Mouse (Mus musculus) ES-Bruce4 (cell line): ENCODE measurements around the gene Ndp. TPM values are rescaled to one million over a fixed set of nuclear protein-coding genes. Genes with fewer than 3 reads are reported as not detected.
A peak's percentile ranks its signal among the peaks of the same experiment; 100 is the strongest.

Experiments
- H3K27ac ChIP-seq: 2 replicates; pipeline ENCODE4 v1.5.1; 2012; ENCODE audit warnings: low read length, inconsistent platforms; ENCODE audit not compliant: insufficient read depth
- H3K27me3 ChIP-seq: 2 replicates; pipeline ENCODE4 v1.6.1; 2012; ENCODE audit warnings: mild to moderate bottlenecking, low read length, inconsistent platforms; ENCODE audit not compliant: control insufficient read depth, poor library complexity, insufficient read depth, severe bottlenecking
- H3K36me3 ChIP-seq: 2 replicates; pipeline ENCODE4 v1.6.1; 2012; ENCODE audit warnings: inconsistent platforms, mild to moderate bottlenecking, low read length, moderate library complexity; ENCODE audit not compliant: control insufficient read depth, poor library complexity, insufficient read depth, severe bottlenecking
- H3K4me1 ChIP-seq: one replicate; pipeline ENCODE4 v1.8.1; 2011; ENCODE audit warnings: low read length; ENCODE audit not compliant: control insufficient read depth, insufficient read depth
- H3K4me3 ChIP-seq: 2 replicates; pipeline ENCODE4 v1.5.1; 2011; ENCODE audit warnings: low read depth, mild to moderate bottlenecking, low read length
- H3K9ac ChIP-seq: 2 replicates; pipeline ENCODE4 v1.6.1; 2012; ENCODE audit warnings: low read depth, mild to moderate bottlenecking, inconsistent platforms; ENCODE audit not compliant: poor library complexity, severe bottlenecking
- H3K9me3 ChIP-seq: replicated peaks from 2 replicates; pipeline ENCODE4 v1.6.1; 2012; ENCODE audit warnings: mild to moderate bottlenecking, low read length, inconsistent platforms; ENCODE audit not compliant: control insufficient read depth, poor library complexity, insufficient read depth, severe bottlenecking
- CTCF ChIP-seq: IDR thresholded peaks from one replicate; pipeline ENCODE4 v1.8.1; 2011; ENCODE audit warnings: low read depth, low read length
- EP300 ChIP-seq: IDR thresholded peaks from 2 replicates; pipeline ENCODE4 v1.6.1; 2011; ENCODE audit warnings: low read depth, low read length; ENCODE audit not compliant: insufficient read depth
- POLR2A ChIP-seq: IDR thresholded peaks from one replicate; pipeline ENCODE4 v1.8.1; 2011; ENCODE audit warnings: low read length; ENCODE audit not compliant: insufficient read depth
- polyA plus RNA-seq: library from polyadenylated mRNA; stranded (reverse); fragments of >200 nt; gene quantifications from 2 replicates; pipeline ENCODE4 v1.2.4, GENCODE M21; 2011; ENCODE audit warnings: low read depth; ENCODE audit not compliant: missing spikeins, insufficient read depth, insufficient read length

The Ndp gene
- polyA plus RNA-seq, 1 experiment: not detected

- no peaks in the 10 kb centered on the region for H3K36me3 ChIP-seq
- H3K4me1 ChIP-seq: no peaks in the 10 kb centered on the region
- no peaks in the 10 kb centered on the region for H3K27me3 ChIP-seq
- H3K27ac ChIP-seq: no peak overlapping the region
- H3K9me3 ChIP-seq: no peaks in the 10 kb centered on the region
- no peak overlapping the region for H3K4me3 ChIP-seq
- H3K9ac ChIP-seq: no peak overlapping the region
- TF ChIP-seq CTCF (no peak), EP300 (no peak), POLR2A (no peak)
These were observed 1.1 kb downstream of the Ndp start for GRCm38 (mm10) chrX:16910211-16911095.

GRCm38 (mm10) chrX:16908652-16909051 lies 2.9 kb downstream of the Ndp start:
- no peak for TF ChIP-seq EP300
- no peak for TF ChIP-seq POLR2A
- TF ChIP-seq CTCF: no peak
- Histone ChIP-seq H3K9ac (no peak overlapping the region), H3K4me1 (no peaks in the 10 kb centered on the region), H3K36me3 (no peaks in the 10 kb centered on the region), H3K9me3 (no peaks in the 10 kb centered on the region), H3K4me3 (no peak overlapping the region), H3K27me3 (no peaks in the 10 kb centered on the region), H3K27ac (no peak overlapping the region)

GRCm38 (mm10) chrX:16907554-16907953 lies 4.0 kb downstream of the Ndp start:
- no peak overlapping the region for H3K9ac ChIP-seq
- no peaks in the 10 kb centered on the region for H3K36me3 ChIP-seq
- no peak overlapping the region for H3K27ac ChIP-seq
- no peaks in the 10 kb centered on the region for H3K9me3 ChIP-seq
- TF ChIP-seq EP300: no peak
- TF ChIP-seq POLR2A: no peak
- no peak for TF ChIP-seq CTCF
- H3K27me3 ChIP-seq: no peaks in the 10 kb centered on the region
- H3K4me3 ChIP-seq: no peak overlapping the region
- H3K4me1 ChIP-seq: no peaks in the 10 kb centered on the region

- Histone ChIP-seq H3K36me3 (no peaks in the 10 kb centered on the region), H3K27me3 (no peaks in the 10 kb centered on the region), H3K9ac (no peak overlapping the region), H3K27ac (no peak overlapping the region), H3K4me3 (no peak overlapping the region), H3K4me1 (no peaks in the 10 kb centered on the region), H3K9me3 (no peaks in the 10 kb centered on the region)
- TF ChIP-seq EP300 (no peak), POLR2A (no peak), CTCF (peak; percentile 26)
These were observed 17.0 kb downstream of the Ndp start for GRCm38 (mm10) chrX:16894377-16895175.

- Histone ChIP-seq H3K27ac (no peak overlapping the region), H3K4me1 (no peaks in the 10 kb centered on the region), H3K4me3 (no peak overlapping the region), H3K9me3 (no peaks in the 10 kb centered on the region), H3K9ac (no peak overlapping the region), H3K36me3 (no peaks in the 10 kb centered on the region), H3K27me3 (no peaks in the 10 kb centered on the region)
- TF ChIP-seq CTCF: no peak
These were observed 43.8 kb downstream of the Ndp start for GRCm38 (mm10) chrX:16867640-16868314.

- Histone ChIP-seq H3K4me3 (no peak overlapping the region), H3K9ac (no peak overlapping the region)
- TF ChIP-seq CTCF (no peak), EP300 (no peak), POLR2A (no peak)
These were observed 51.3 kb downstream of the Ndp start for GRCm38 (mm10) chrX:16860244-16860643.

More at GRCm38 (mm10) chrX:16860244-16860643, 51.3 kb downstream of the Ndp start:
- Histone ChIP-seq H3K4me1 (no peaks in the 10 kb centered on the region), H3K27me3 (no peaks in the 10 kb centered on the region), H3K36me3 (no peaks in the 10 kb centered on the region), H3K9me3 (no peaks in the 10 kb centered on the region), H3K27ac (no peak overlapping the region)
